Mouse (Mus musculus): ENCODE measurements around the gene Bod1l. TPM values are rescaled to one million over a fixed set of nuclear protein-coding genes. Genes with fewer than 3 reads are reported as not detected.

Gene Bod1l
- polyA plus RNA-seq, 1 experiment from 2014 or later = 7.8 TPM

DNA sequence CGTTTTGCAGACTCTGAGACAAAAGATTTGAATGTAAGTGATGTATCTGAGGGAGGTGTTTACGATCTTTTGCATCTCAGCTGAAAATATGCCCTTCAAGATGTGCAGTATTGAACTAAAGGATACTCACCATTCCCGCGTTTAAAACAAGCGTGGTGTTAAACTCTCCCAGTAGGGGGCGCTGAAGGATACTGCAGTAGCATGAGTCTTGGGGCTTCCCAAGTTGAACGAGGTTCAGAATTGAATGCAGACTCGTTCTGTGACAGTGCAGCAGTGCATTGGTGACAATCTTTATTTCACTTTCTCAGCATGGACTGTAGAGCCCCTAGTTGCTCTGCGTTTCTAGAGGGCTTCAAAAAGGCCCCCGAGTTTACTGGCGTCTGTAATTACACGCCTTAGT lies 40.4 kb upstream of the Bod1l start:
- Histone ChIP-seq H3K27me3 (ENCODE audit: insufficient read depth, low read length) (no peaks in the 10 kb centered on the region), H3K4me1 (ENCODE audit: insufficient read depth) (no peaks in the 10 kb centered on the region), H3K4me3 (ENCODE audit: low read depth, low read length) (no peak overlapping the region), H3K27ac (ENCODE audit: low read depth) (no peak overlapping the region), H3K9ac (replicated peaks) (no peak overlapping the region), H3K9me3 (ENCODE audit: low read length) (no peaks in the 10 kb centered on the region), H3K36me3 (replicated peaks; ENCODE audit: insufficient read depth, low read length) (no peaks in the 10 kb centered on the region), H3K4me2 (ENCODE audit: low read depth, low read length) (no peak overlapping the region)
- WGBS (ENCODE audit: insufficient replicate concordance) = 15% methylated on average over 12 of the region's 12 CpGs
- peak; percentile 59 for DNase-seq
- TF ChIP-seq EP300 (IDR thresholded peaks at IDR 0.05; ENCODE audit: low read depth) = no peak
- TF ChIP-seq CTCF (IDR thresholded peaks at IDR 0.05; ENCODE audit: low read depth) = peak; percentile 76
- no peak for ATAC-seq

DNA sequence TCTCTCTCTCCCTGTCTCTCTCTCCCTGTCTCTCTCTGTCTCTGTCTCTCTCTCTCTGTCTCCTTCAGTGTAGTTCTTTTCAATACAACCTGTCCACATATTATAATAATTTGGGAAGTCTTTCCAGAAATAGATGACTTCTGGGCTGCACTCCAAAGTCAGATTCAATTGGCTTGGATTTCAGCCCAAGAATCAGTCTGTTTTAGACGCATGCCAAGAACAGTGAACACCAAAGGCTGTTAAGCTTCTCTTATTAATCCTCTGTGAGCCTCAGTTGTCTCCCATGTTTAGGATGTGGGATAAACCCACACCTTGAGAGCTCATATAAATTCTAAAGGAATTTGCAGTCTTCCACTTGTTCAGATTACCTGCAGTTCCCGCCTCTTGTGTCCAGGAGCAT lies 27.0 kb upstream of the Bod1l start:
- no peak overlapping the region for H3K9ac ChIP-seq (replicated peaks)
- H3K4me3 ChIP-seq (ENCODE audit: low read depth, low read length) = no peak overlapping the region
- TF ChIP-seq CTCF (IDR thresholded peaks at IDR 0.05; ENCODE audit: low read depth) = no peak
- TF ChIP-seq EP300 (IDR thresholded peaks at IDR 0.05; ENCODE audit: low read depth) = no peak
- H3K36me3 ChIP-seq (replicated peaks; ENCODE audit: insufficient read depth, low read length) = no peaks in the 10 kb centered on the region
- ATAC-seq (no peak), DNase-seq (no peak)
- no peaks in the 10 kb centered on the region for H3K27me3 ChIP-seq (ENCODE audit: insufficient read depth, low read length)
- 70% methylated on average over 2 of the region's 2 CpGs for WGBS (ENCODE audit: insufficient replicate concordance)
- H3K27ac ChIP-seq (ENCODE audit: low read depth) = no peak overlapping the region
- no peaks in the 10 kb centered on the region; the same call in 1 of the 2 replicates for H3K9me3 ChIP-seq (ENCODE audit: low read length)
- no peak overlapping the region for H3K4me2 ChIP-seq (ENCODE audit: low read depth, low read length)
- H3K4me1 ChIP-seq (ENCODE audit: insufficient read depth) = no peaks in the 10 kb centered on the region

DNA sequence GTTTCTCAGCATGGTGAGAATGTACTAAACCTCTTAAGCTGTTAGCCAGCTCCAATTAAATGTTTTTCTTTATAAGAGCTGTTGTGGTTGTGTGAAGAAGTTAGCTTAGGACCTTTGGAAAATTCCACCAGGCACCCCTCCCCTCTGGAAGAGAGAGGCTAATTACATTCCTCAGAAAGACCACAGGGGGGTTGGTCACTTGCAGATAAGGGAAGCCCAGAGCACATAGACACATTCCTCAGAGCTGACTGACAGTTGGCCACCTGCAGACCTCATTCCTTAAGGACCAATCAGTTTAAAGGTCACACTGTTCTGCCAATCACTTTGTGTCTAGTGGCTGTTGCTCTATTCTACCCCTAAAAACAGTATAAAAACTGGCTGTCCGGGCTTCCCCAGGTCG lies 11.7 kb upstream of the Bod1l start:
- Histone ChIP-seq H3K4me2 (ENCODE audit: low read depth, low read length) (no peak overlapping the region), H3K4me1 (ENCODE audit: insufficient read depth) (no peaks in the 10 kb centered on the region), H3K4me3 (ENCODE audit: low read depth, low read length) (no peak overlapping the region), H3K9ac (replicated peaks) (no peak overlapping the region), H3K27me3 (ENCODE audit: insufficient read depth, low read length) (no peaks in the 10 kb centered on the region), H3K9me3 (ENCODE audit: low read length) (no peaks in the 10 kb centered on the region), H3K36me3 (replicated peaks; ENCODE audit: insufficient read depth, low read length) (no peaks in the 10 kb centered on the region), H3K27ac (ENCODE audit: low read depth) (no peak overlapping the region)
- TF ChIP-seq EP300 (IDR thresholded peaks at IDR 0.05; ENCODE audit: low read depth) (no peak), CTCF (IDR thresholded peaks at IDR 0.05; ENCODE audit: low read depth) (no peak)
- ATAC-seq (no peak), DNase-seq (no peak)
- 77% methylated on average over 2 of the region's 2 CpGs for WGBS (ENCODE audit: insufficient replicate concordance)

DNA sequence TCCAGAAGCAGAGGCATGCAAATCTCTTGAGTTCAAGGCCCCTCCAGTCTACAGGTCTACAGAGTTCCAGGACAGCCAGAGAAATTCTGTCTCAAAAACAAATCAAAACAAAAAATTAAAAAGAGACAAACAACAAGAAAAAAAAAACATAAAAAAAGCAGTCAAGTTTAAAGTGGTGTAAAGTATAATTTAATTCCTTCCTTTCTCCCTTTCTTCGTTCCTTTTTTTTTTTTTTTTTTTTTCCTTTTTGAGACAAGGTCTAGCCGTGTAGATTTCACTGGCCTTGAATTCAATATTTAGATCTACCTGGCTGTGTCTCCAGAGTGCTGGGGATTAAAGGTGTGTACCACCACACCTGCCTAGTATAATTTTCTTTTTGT lies 1.4 kb upstream of the Bod1l start:
- Histone ChIP-seq H3K36me3 (replicated peaks; ENCODE audit: insufficient read depth, low read length) (no peaks in the 10 kb centered on the region; the same call in 1 of the 2 replicates), H3K4me3 (ENCODE audit: low read depth, low read length) (peak overlapping the region; percentile 90), H3K4me1 (ENCODE audit: insufficient read depth) (peaks cover 11% of the 10 kb centered on the region), H3K27ac (ENCODE audit: low read depth) (peak overlapping the region; percentile 53; the same call in 1 of the 2 replicates), H3K4me2 (ENCODE audit: low read depth, low read length) (peak overlapping the region; percentile 93), H3K9ac (replicated peaks) (peak overlapping the region; percentile 95), H3K27me3 (ENCODE audit: insufficient read depth, low read length) (no peaks in the 10 kb centered on the region), H3K9me3 (ENCODE audit: low read length) (no peaks in the 10 kb centered on the region)
- WGBS (ENCODE audit: insufficient replicate concordance) = 38% methylated on average over 2 of the region's 2 CpGs
- no peak for ATAC-seq
- no peak for DNase-seq
- TF ChIP-seq EP300 (IDR thresholded peaks at IDR 0.05; ENCODE audit: low read depth) (no peak), CTCF (IDR thresholded peaks at IDR 0.05; ENCODE audit: low read depth) (no peak)

DNA sequence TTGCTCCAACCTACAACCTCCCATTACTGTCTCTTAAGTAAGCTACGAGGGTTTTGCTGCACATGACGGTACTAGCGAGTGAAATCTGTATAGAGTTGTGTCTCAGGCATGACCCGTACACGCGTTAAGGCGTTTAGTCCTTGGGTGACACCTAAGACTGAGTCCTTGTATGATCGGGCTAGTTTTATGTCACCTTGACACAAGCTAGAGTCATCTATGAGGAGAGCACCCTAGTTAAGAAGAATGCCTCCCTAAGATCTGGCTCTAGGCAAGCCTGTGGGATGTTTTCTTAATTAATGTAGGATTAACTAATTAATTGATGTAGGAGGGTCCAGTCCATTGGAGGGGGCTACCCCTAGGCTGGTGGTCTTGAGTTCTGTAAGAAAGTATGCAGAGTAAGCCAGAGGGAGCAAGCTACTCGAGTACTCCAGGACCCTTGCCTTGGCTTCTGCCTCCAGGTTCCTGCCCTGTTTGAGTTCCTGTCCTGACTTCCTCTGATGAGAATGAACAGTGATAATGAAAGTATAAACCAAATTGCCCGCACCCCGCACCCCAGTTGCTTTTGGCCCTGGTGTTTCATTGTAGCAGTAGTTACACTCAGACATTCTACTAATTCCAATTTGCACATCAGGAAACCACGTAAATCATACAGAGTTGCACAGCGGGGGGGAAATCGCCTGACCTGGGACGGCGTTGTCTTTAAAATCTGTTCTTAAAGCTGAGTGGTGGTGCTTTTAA lies 874 bp upstream of the Bod1l start:
- Histone ChIP-seq H3K27me3 (ENCODE audit: insufficient read depth, low read length) (no peaks in the 10 kb centered on the region), H3K36me3 (replicated peaks; ENCODE audit: insufficient read depth, low read length) (no peaks in the 10 kb centered on the region; the same call in 1 of the 2 replicates), H3K4me3 (ENCODE audit: low read depth, low read length) (peak overlapping the region; percentile 90), H3K4me2 (ENCODE audit: low read depth, low read length) (peak overlapping the region; percentile 93), H3K9ac (replicated peaks) (peak overlapping the region; percentile 95), H3K4me1 (ENCODE audit: insufficient read depth) (peaks cover 11% of the 10 kb centered on the region), H3K9me3 (ENCODE audit: low read length) (no peaks in the 10 kb centered on the region), H3K27ac (ENCODE audit: low read depth) (peak overlapping the region; percentile 53; the same call in 1 of the 2 replicates)
- no peak for TF ChIP-seq CTCF (IDR thresholded peaks at IDR 0.05; ENCODE audit: low read depth)
- TF ChIP-seq EP300 (IDR thresholded peaks at IDR 0.05; ENCODE audit: low read depth) = no peak
- ATAC-seq (peak; percentile 19), DNase-seq (peak; percentile 26)
- WGBS (ENCODE audit: insufficient replicate concordance) = 11% methylated on average over 16 of the region's 16 CpGs

DNA sequence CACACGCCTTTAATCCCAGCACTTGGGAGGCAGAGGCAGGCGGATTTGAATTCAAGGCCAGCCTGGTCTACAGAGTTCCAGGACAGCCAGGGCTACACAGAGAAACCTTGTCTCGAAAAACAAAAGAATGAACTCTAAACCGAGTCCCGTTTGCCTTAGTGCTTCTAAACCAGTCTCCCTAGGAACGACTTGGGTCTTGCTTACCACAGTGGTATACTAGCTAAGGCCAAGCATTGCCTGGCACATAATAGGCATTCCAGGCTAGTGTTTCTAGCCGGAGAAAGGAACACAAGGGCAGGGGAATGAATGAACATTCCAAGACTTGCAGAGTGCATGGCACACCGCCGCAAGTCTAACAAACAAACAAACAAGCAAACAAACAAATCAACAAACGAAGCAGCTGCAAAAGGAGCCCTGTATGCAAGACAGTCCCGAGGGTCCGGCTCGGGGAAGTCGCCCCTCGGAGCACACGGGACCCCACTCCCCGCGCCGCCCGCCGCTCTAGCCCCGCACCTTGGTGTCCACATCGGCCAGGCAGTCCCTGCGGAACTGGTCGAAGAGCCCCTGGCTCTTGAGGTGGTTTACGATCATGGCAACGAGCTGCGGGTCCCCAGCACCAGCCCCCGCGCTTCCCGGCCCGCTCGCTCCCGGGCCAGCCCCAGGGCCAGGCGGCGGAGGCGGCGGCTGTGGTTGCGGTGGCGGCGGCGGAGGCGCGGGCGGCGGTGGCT lies 532 bp downstream of the Bod1l start:
- Histone ChIP-seq H3K27me3 (ENCODE audit: insufficient read depth, low read length) (no peaks in the 10 kb centered on the region), H3K4me3 (ENCODE audit: low read depth, low read length) (peak overlapping the region; percentile 90), H3K9ac (replicated peaks) (peak overlapping the region; percentile 95), H3K27ac (ENCODE audit: low read depth) (peak overlapping the region; percentile 92), H3K4me1 (ENCODE audit: insufficient read depth) (peaks cover 11% of the 10 kb centered on the region), H3K36me3 (replicated peaks; ENCODE audit: insufficient read depth, low read length) (no peaks in the 10 kb centered on the region; the same call in 1 of the 2 replicates), H3K9me3 (ENCODE audit: low read length) (no peaks in the 10 kb centered on the region), H3K4me2 (ENCODE audit: low read depth, low read length) (peak overlapping the region; percentile 93)
- DNase-seq = no peak
- ATAC-seq = no peak
- under 1% methylated on average over 46 of the region's 46 CpGs for WGBS (ENCODE audit: insufficient replicate concordance)
- TF ChIP-seq CTCF (IDR thresholded peaks at IDR 0.05; ENCODE audit: low read depth) (no peak), EP300 (IDR thresholded peaks at IDR 0.05; ENCODE audit: low read depth) (no peak)
